Mouse (Mus musculus): ENCODE measurements at regions not wholly inside any gene's neighbourhood (a gene's known extent, or its start where the extent isn't known, plus 50 kb on each side); places are given as distances from the start of the nearest gene placed in this dataset.

DNA sequence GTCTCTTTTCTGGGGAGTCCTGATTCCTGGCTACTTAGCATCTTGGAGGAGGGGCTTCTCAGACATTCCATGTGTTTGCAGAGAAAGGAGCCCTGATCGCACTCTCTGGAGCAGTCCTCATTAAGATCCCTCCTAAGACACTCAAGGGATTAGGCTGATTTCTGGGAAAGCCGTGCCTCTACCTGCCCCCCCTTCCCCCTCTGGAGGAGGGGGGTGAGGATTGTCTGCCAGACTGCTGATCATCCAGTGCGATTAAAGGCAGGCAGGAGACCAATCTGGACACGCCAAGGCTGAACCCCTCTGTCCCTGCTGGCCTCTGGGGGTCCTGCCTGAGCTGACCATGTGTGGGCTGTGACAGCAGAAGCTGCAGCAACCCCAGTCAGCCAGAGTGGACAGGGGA, 65.4 kb downstream of the Vegfa start:
- no peak for DNase-seq (ENCODE audit: low spot score in 2 of 2)

DNA sequence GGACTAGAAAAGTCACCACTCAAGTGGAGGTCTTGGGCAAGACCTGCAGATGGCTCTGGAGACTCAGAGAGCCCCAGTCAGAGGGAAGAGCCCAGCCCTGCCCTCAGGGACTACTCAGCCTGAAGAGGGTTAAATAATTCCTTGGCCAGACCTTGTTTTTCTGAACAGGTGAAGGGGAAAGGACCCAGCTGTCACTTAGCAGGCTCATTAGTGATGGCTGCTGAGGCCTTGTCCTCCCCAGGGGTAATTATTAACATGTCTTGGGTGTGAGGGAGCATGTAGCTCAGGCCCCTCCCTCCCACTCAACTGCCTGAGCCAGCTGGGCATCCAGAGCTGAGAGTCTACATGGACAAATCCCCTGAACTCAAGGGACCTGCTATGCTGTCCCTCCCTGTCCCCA, 68.1 kb downstream of the Vegfa start:
- DNase-seq (ENCODE audit: low spot score in 2 of 2), result no peak

DNA sequence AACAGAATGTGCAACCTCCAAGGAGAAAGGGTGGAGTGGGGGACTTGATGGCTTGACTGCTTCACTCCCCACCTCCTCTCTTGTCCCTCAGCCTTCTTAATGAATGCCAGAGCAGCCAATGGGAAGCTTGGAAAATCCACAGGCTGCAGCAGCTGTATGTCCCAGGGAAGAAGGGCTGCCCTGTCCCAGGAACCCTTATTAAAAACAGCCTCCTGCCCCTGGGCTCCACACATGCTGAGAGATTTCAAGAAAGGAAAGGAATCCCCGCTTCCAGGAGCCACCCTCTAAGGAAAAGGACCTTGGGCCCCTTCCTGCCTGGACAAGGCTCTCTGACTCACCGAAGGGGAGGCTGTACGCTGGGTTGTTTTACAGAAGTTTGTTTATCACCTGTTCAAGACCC, 68.8 kb downstream of the Vegfa start:
- DNase-seq (ENCODE audit: low spot score in 2 of 2), result no peak

DNA sequence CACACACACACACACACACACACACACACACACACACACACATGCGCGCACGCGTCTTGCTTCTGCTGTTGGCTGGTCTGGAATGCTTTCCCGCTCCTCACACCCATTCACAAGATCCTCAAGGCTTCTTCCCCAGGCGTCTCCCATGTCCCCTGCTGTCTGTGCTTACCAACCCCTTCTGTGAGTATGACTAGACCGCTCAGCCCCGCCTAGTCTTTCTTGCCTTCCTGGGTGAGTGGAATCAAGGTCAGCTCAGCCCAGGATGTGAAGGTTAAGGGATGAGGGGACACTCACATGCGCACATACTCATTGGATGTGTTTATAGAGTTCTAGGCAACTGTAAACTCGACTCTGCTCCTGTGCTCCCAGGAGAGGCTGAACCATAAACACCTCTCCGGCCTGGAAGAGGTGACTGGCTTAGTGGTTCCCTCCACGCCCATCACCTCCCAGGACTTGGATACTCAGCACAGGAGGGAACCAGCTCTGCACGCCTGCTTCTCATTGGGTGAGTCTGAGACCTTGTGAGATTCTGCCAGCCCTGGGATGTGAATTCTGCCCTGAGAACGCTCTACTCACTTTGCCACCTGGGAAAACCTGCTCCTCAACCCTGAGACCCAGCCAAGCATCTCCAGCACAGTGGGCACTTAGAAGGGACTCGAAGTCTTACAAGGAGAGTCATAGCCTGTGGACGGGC, 70.4 kb downstream of the Vegfa start:
- DNase-seq (ENCODE audit: low spot score in 2 of 2), result no peak

DNA sequence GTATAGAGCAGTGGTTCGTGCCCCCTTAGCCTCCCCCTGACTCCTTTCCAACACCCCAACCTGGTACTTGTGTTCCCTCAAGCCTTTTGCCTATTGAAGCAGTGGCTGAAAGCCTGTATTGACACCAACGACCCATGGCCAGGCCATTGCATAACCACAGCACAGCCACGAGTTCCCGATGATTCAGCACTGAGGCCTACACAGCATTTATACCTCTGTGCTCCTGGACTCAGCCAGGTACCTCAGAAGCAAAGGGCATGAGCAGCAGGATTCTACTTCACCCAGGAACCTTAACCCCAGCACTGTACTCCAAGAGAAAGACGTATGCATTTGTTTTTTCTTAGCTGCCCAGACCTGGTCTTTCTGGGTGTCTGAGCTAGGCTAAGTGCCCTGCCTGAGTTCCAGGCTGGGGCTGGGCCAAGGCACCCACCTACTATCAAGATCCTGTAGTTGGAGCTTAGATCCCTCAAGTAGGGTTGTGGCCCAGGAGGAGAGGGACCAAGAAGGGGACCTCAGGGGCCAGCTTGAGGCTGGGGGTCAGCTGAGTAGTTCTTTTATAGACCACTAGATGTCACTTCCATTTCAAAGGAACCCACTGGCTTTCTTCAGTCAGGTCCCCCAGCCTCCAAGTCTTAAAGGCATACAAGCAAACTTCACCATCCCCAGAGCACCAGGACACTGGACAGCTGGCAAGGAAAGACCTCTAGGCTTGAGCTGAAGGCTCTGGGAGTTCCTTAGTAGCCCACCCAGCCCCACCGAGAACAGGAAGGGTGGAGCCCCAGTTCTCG, 73.9 kb downstream of the Vegfa start:
- DNase-seq (ENCODE audit: low spot score in 2 of 2), result no peak

DNA sequence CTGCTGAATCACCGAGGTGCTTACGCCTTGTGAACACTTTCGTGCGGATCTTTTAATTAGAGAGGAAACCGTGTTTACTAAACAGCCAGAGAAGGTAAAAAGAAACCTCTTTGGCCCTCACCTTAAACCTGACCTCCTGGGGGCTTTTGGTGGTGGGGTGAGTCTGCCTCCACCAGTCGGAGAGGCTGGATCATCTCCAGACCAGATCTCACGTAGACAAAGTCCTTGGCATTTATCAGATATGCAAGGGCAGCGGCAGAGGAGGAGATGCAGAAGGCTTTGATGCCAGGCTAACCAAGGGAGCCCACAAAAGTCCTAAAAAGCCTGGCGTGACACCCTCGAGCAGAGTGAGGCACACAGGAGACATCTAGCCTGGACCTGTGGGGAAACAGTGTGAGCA, 76.7 kb downstream of the Vegfa start:
- no peak for DNase-seq (ENCODE audit: low spot score in 2 of 2)

DNA sequence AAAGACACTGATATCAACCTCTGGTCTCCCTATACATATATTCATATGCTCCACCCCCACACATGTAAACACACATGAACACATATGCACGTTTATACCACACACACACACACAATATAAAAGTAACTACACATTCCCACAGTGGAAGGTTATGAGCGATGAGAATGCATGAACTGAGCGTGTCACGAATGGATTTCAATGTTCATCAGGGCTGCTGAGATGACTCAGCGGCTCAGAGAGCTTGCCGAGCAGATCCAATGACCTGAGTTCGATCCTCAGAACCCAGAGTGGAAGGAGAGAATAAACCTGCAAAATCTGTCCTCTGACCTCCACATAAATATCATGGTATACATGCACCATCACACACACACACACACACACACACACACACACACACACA, 77.3 kb downstream of the Vegfa start:
- DNase-seq (ENCODE audit: low spot score in 2 of 2), result no peak

DNA sequence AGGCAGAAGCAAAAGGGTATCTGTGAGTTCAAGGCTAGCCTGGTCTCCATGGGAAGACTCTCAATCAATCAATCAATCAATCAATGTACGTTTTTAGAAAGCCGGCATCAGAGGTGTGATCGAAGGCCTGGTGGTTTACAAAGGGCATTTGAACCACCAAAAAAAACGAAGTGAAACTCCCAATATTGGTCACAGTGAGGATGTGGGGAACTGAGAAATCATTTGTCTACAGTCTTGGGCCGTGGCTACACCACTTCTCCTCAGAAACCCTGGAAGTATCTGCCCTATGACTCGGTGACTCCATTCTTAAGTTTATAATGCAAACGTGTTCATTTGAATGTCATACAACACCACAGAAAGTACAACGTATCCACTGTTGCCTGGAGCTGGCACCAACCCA, 78.6 kb downstream of the Vegfa start:
- DNase-seq (ENCODE audit: low spot score in 2 of 2), result no peak

DNA sequence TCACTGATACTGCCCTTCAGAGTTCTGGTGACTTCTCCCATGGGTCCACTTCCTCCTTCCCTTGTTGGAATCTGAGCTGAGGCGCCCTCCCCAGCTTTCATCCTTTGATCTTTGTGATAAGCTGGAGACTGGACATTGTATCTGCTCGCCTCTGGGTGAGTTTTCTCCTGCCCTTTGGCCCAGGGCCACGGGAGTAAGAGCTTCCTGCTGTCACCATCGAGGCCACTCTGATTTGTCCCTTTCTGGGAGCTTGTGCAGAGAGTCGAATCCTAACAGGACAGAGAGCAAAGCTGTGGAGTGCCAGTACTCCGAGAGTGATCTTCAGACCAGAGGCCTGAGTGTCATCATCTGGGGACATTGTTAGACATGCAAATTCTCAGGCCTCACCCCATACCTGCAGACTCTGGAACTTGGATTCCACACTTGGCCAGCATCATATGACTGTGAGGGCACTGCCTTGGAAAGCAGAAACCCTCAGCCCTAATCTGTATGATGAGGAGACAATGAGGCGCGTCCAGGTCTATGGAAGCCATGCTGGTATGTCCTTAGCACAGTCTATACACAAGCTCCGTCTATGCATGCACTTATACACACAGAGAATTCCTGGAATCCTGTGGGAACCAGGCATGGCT, 81.5 kb downstream of the Vegfa start:
- DNase-seq (ENCODE audit: low spot score in 2 of 2), result no peak

DNA sequence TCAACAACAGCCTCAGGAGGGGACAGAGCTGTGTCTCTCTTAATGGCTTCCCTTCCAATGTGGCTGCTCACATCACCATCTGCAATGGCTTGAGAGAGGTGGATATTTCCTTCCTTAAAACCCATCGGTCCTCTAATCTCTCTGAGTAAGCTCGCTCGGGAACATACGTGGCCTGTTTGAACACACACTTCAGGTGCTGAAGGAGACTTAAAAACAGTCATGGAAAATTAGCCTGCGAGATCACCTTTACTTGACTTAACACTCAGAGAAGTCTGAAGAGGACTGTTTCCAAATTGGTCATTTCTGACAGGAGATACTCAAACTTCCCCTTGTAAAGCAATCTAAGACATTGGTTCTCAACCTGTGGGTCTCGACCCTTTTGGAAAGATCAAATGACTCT, 83.0 kb downstream of the Vegfa start:
- no peak for DNase-seq (ENCODE audit: low spot score in 2 of 2)

DNA sequence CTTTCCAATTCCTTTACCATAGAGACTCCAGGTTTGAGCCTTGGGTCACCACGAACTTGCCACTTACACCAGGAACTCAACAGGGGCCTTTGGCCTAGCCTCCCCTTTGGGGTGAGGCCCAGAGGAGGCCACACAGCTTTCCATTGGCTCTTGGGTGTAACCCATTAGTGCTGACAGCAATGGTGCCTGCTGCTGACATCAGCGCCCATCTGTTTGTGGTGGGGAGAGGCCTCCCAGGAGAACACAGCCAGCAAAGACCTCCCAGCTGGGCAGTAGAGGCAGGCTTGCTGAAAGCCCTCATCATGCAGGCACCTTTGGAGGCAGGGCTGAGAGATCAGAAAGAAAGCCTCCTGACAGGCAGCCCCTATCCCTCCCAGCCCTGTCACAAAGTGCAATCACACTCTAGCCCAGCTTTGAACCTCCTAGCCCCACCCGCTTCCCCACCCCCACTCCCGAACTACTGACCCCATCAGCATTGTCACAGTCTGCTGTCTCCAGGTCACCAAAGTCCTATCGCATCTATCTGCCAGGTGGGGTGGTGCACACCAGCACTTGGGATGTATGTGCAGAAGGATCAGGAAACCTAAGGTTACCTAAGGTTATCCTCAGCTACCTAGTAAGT, 83.7 kb downstream of the Vegfa start:
- no peak for DNase-seq (ENCODE audit: low spot score in 2 of 2)

DNA sequence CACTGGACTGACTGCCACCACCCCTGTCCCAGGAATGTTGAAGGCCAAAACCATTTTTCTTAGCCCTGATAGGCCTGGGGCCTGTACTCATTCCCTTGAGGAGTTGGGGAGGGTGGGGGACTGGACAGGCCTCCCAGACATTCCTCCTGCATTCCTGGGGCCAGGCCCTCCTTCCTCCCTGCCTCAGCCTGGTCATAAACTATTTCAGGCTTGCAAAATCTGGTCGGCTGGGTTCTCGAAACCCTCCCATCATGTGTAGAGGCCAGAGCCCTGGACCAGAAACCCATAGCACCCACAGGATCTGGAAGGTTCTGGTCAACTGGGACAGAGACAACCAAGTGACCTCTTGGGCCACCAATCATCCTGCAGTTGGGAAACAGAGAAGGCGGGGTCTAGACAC, 87.2 kb downstream of the Vegfa start:
- DNase-seq (ENCODE audit: low spot score in 2 of 2), result no peak

DNA sequence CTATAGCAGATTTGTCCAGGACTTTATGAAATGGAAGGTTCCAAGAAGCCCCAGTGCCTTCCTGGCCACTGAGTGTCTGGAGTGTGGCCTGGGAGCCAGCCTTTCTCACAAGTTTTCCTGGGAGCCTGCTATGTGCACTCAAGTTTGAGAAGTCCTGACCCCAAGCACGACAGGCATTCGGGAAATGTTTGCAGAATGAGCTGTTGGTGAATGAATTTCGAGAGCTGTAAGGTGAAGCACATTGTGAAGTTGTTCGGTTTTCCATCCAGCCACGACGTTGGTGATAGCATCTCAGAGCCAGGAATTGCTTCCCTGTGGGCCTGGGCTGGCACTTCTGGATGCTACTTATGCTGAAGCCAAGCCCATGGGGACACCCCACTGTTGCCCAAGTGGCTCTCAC, 88.9 kb downstream of the Vegfa start:
- DNase-seq (ENCODE audit: low spot score in 2 of 2), result no peak

DNA sequence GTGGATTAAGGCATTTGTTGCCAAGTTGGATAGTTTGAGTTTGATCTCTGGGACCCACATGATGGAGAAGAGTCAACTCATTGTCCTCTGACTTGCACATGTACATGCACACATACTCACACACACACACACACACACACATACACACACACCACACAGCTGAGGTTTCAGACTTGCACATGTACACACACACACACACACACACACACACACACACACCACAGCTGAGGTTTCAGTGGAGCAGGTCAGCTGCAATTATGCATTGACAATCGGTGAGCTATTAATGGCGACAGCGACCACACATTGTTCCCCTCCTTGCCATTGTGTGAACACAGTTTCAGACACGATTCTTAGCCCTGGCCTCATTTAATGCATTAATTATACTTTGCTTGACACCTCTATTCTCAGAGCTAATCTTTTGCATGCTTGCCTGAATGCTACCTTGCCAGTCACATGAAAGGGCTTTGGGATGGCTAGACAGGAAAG, 90.2 kb downstream of the Vegfa start:
- no peak for DNase-seq (ENCODE audit: low spot score in 2 of 2)

DNA sequence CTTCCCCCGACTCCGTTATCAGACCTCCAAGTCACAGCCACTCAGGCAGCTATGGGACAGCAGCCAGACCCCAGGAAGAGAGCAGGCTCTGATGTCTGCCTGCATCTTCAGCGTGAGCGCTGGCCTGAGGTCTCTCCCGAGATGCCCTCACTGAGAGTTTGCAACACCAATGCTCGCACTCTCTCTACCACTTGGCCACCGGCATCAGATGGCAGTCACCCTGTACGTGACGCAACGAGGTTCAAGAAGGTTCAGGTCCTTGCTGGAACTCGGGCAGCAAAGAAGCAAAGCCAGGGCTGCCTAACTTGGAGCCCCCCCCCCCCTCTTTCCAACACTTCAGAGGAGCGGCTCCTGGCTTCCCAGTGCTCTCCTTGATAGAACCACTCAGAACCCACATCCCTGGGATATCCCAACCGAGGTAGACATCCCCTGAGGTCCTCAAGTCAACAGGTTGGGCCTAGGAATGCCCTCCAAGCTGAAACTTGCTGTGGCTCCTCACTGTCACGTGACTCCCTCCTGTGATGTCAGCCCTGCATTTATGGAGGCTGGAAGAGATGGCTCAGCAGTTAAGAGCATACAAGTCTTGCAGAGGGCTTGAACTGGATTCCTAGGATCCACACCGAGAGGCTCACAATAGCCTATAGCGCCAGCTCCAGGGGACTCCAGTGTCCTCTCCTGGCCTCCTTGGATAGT, 91.9 kb downstream of the Vegfa start:
- no peak for DNase-seq (ENCODE audit: low spot score in 2 of 2)

DNA sequence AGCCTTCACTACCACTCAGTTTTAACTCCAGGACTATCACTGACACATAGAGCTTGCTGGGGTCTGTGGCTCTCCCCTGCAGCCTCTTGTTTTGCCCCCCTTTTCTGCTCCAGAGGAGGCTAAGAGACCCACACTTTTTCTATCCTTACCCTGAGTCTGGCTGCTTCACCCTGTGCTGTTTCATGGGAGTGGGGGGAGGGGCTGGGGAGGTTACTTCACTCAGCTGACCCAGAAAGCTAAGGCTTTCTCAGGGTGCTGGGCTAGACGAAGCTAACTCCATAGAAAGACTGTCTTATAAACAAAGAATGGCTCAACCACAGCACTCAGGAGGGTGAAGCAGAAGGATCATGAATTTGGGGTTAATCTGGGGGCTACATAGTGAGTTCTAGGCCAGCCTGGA, 93.9 kb downstream of the Vegfa start:
- DNase-seq (ENCODE audit: low spot score in 2 of 2), result no peak

DNA sequence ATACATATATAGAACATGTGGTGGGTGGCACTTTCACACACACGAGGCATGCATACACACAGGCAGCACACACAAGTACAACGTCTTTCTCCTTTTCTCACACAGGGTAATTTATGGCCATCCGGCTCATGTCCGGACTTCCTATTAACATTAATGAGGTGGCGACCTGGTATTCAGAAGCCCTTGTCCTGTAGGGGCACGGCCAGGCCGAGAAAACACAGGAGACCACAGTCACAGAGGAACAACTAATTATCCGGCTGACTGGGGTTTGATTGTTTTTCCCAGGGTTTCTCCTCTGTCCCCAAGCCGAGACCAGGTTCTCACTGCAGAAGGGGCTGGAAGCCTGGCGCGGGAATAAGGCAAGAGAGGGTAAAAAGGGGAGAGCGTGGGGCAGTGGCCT, 95.6 kb downstream of the Vegfa start:
- no peak for DNase-seq (ENCODE audit: low spot score in 2 of 2)

DNA sequence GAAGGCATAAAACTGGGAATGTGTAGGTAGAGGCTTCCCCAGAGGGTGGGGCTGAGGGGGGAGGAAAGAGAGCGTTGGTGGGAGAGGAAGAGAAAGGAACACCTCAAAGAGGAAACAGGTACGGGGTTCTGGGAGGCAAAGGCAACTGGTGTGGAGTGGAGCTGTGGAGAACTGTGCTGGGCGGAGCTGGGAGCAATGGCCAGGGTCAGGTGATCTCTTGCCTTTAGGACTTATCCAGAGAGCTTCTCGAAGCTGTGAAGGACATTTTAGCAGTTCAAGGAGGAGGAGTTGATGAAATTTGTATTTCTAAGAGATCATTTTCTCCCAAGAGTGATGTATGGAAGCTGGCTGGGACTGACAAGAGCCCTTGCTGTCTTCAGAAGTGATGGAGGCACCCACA, 96.9 kb downstream of the Vegfa start:
- no peak for DNase-seq (ENCODE audit: low spot score in 2 of 2)

DNA sequence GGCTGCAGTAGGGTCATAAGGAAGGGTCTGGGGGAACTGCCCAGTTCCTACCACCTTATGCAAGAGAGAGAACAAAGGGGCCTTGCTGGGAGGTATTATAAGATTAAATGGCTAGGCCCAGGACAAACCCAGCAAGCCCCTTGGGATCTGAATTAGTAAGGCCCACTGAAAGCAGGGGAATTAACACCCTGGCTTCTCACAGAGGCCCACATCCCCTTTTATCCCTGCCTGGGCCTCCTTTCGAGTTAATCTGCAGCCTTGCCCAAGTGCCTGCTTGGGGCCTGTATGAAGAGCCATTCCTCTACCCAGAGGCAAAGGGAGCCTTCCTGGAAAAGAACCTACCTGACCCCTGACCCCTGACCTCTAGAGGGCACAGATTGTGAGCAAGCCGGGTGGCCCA, 98.2 kb downstream of the Vegfa start:
- DNase-seq (ENCODE audit: low spot score in 2 of 2), result no peak

DNA sequence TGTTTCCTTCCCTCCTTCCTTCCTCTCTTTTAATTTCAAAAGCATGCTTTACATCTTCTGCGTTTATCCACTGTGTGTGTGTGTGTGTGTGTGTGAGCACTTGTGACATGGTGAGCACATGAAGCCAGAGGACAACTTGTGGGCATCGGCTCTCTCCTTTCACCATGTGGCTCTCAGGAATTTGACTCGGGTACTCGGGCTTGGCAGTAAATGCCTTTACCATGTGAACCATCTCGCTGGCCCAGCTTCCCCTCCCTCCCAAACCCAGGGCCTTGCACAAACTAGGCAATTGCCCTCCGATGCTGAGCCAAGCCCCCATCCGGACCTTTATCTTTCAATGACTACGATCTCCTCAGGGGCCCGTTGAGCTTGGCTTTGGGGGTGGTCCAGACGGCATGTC, 99.1 kb downstream of the Vegfa start:
- DNase-seq (ENCODE audit: low spot score in 2 of 2), result no peak

DNA sequence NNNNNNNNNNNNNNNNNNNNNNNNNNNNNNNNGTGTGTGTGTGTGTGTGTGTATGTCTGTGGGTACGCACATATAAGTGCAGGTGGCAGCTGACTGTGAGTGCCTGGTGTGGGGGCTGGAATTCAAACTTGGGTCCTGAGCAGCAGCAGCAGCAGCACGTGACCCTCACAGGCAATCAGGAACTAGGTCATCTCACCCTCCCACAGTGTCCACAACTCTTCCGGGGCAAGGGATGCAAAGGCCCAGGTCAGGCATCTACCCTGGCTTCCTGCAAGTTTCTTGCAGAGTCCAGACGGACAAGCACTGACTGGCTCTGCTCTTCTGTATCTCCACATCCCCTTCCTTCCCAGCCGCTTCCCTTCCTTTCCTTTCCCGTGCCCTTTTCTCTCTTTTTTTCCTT, 99.6 kb downstream of the Vegfa start:
- DNase-seq (ENCODE audit: low spot score in 2 of 2), result no peak

DNA sequence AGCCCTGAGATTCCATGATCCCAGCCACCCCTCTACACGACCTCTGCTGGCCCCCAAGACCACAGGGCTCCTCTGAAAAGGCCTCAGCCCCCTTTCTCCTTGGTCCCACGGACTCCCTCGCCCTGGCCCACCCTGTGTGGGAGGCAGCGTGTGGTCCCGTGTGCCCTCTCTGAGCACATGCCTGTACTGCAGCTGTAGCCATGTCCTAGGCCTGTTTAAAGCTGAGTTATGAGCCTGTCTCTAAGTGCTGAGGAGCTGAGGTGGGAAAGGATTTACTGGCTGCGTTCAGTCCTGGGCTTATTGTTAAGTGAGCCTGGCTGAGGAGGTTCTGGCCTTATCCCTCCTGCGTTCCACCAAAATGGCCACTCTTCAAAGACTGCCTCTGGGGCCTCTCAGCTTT, 102.6 kb downstream of the Vegfa start:
- DNase-seq (ENCODE audit: low spot score in 2 of 2), result no peak
